12 mouse cellular contexts compared by ENCODE assay signal in the genomic region with DNA sequence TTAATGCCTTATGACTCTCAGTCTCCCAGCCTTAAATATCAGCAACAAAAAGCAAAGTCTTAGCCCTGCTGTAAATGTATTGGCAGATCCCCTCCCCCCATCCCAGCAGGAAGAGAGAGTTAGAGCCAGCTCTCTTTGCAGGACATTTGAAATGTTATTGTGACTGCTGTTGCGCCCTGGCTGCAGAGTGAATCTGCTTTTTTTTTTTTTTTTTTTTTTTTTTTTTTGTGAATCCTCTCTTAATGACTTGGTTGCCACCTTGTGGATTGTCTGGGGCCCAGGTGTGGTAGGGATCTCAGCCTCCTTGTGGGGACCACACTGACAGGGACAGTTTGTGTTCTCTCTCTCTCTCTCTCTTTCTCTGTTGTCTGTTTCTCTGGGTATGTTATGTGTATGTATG.
"Had no signal": no experiment of that assay in that cellular context is flagged by ENCODE, and none has a peak within 500 bp of the region (broad histone marks: within the 10 kb centered on the region; RNA-seq: fewer than 3 reads in every experiment).

No protein-coding gene starts in this region.

- H3K27ac ChIP-seq: limb, embryonic 10.5 days; midbrain, embryonic 10.5 days had no signal

- ATAC-seq: midbrain, embryonic 16.5 days had no signal

- H3K4me3 ChIP-seq: limb, embryonic 10.5 days; midbrain, embryonic 10.5 days had no signal

- DNase-seq: kidney, adult 11 months; kidney, adult 9 months; kidney, postnatal 14 days; layer of hippocampus, adult 9-11 months; lung, adult 18-20 months; lung, postnatal 4 days; right cerebral cortex, adult 18-20 months; right cerebral cortex, postnatal 25 days; thymus, postnatal 4 days had no signal

- H3K36me3 ChIP-seq: limb, embryonic 10.5 days; midbrain, embryonic 10.5 days had no signal

- H3K9me3 ChIP-seq: limb, embryonic 10.5 days; midbrain, embryonic 10.5 days had no signal
